Comparison of ENCODE assay signal across 34 mouse cellular contexts in genomic region chr14:103831007-103831406, GRCm38 (mm10). TPM values are rescaled to one million over a fixed set of nuclear protein-coding genes. Genes with fewer than 3 reads are reported as not detected.
DNase-seq lines count a peak whose midpoint lies in the region; ATAC-seq and TF ChIP-seq lines count a peak whose summit lies in the region.
"Had no signal": no experiment of that assay in that cellular context is flagged by ENCODE, and none has a peak within 500 bp of the region (broad histone marks: within the 10 kb centered on the region; RNA-seq: fewer than 3 reads in every experiment).

No protein-coding gene starts in this region.

- 76% methylated on average over 5 of the region's 5 CpGs for WGBS in limb, embryonic 12.5 days
- 88% methylated on average over 5 of the region's 5 CpGs for WGBS in limb, embryonic 10.5 days
- 61% methylated on average over 5 of the region's 5 CpGs for WGBS in small intestine, adult 2 months

- H3K4me1 ChIP-seq in limb, embryonic 12.5 days (replicated peaks) = no peaks in the 10 kb centered on the region
- peaks cover 6% of the 10 kb centered on the region for H3K4me1 ChIP-seq in limb, embryonic 10.5 days
- H3K4me1 ChIP-seq in small intestine, adult 2 months (ENCODE audit: control insufficient read depth, insufficient read depth, insufficient read length, low read length) = no peaks in the 10 kb centered on the region
- H3K4me1 ChIP-seq: embryonic facial prominence, embryonic 13.5 days; limb, embryonic 15.5 days; liver, embryonic 13.5 days had no signal

- H3K9ac ChIP-seq in limb, embryonic 12.5 days (replicated peaks) = no peak overlapping the region
- H3K9ac ChIP-seq: embryonic facial prominence, embryonic 13.5 days; hindbrain, embryonic 12.5 days; limb, embryonic 15.5 days; liver, embryonic 13.5 days had no signal

- no peaks in the 10 kb centered on the region for H3K36me3 ChIP-seq in limb, embryonic 12.5 days
- no peaks in the 10 kb centered on the region for H3K36me3 ChIP-seq in limb, embryonic 10.5 days
- H3K36me3 ChIP-seq in small intestine, adult 2 months (ENCODE audit: control insufficient read depth, insufficient read depth, low read length) = no peaks in the 10 kb centered on the region
- H3K36me3 ChIP-seq: embryonic facial prominence, embryonic 13.5 days; forebrain, embryonic 10.5 days; hindbrain, embryonic 12.5 days; limb, embryonic 15.5 days; liver, embryonic 13.5 days had no signal

- H3K9me3 ChIP-seq in limb, embryonic 12.5 days = no peaks in the 10 kb centered on the region
- H3K9me3 ChIP-seq in limb, embryonic 10.5 days (replicated peaks) = no peaks in the 10 kb centered on the region
- H3K9me3 ChIP-seq: embryonic facial prominence, embryonic 13.5 days; forebrain, embryonic 10.5 days; hindbrain, embryonic 12.5 days; limb, embryonic 15.5 days; liver, embryonic 13.5 days had no signal

- no peak for TF ChIP-seq CTCF in small intestine, adult 2 months (IDR thresholded peaks at IDR 0.05; ENCODE audit: extremely low read depth, insufficient read length, insufficient replicate concordance, low read depth, low read length)

- no peaks in the 10 kb centered on the region for H3K27me3 ChIP-seq in limb, embryonic 12.5 days
- no peaks in the 10 kb centered on the region for H3K27me3 ChIP-seq in limb, embryonic 10.5 days (ENCODE audit: low read depth, poor library complexity, severe bottlenecking)
- H3K27me3 ChIP-seq in small intestine, adult 2 months (ENCODE audit: control insufficient read depth, insufficient read depth, low read length) = no peaks in the 10 kb centered on the region
- H3K27me3 ChIP-seq: embryonic facial prominence, embryonic 13.5 days; hindbrain, embryonic 12.5 days; limb, embryonic 15.5 days; liver, embryonic 13.5 days had no signal

- no peak overlapping the region for H3K4me3 ChIP-seq in limb, embryonic 12.5 days (replicated peaks)
- no peak overlapping the region for H3K4me3 ChIP-seq in limb, embryonic 10.5 days
- H3K4me3 ChIP-seq in small intestine, adult 2 months (ENCODE audit: low read depth, low read length) = no peak overlapping the region
- H3K4me3 ChIP-seq: embryonic facial prominence, embryonic 13.5 days; forebrain, embryonic 10.5 days; gastrocnemius, adult 2 months; hindbrain, embryonic 12.5 days; limb, embryonic 15.5 days; liver, embryonic 13.5 days had no signal

- no peak for TF ChIP-seq POLR2A in small intestine, adult 2 months (IDR thresholded peaks at IDR 0.05; ENCODE audit: low read depth, low read length)

- peak; percentile 38; the same call in 1 of the 2 replicates for ATAC-seq in frontal cortex, adult (ENCODE audit: low TSS enrichment)
- 0 out of 2 replicates have a peak, but pooled peaks have one; percentile 31 for ATAC-seq in limb, embryonic 12.5 days (ENCODE audit: insufficient number of reproducible peaks, insufficient read depth, low FRiP score, low TSS enrichment, low read depth)
- no peak for ATAC-seq in megakaryocyte progenitor cell, adult 5-6 weeks (replicated peaks; ENCODE audit: poor library complexity)
- ATAC-seq: Patski had no signal

- H3K4me2 ChIP-seq in limb, embryonic 12.5 days = no peak overlapping the region
- H3K4me2 ChIP-seq: embryonic facial prominence, embryonic 13.5 days; heart, embryonic 11.5 days; hindbrain, embryonic 12.5 days; limb, embryonic 15.5 days; liver, embryonic 13.5 days had no signal

- H3K27ac ChIP-seq in limb, embryonic 12.5 days = no peak overlapping the region
- no peak overlapping the region for H3K27ac ChIP-seq in limb, embryonic 10.5 days
- H3K27ac ChIP-seq in small intestine, adult 2 months (ENCODE audit: insufficient read depth, low read depth, low read length) = 0 out of 2 replicates have a peak overlapping the region, but pooled peaks have one; percentile 11
- H3K27ac ChIP-seq: embryonic facial prominence, embryonic 13.5 days; forebrain, embryonic 10.5 days; gastrocnemius, adult 2 months; hindbrain, embryonic 12.5 days; limb, embryonic 15.5 days; liver, embryonic 13.5 days; macrophage had no signal

- no peak for DNase-seq in frontal cortex, postnatal 14 days (ENCODE audit: low spot score in 2 of 2)
- DNase-seq in limb, embryonic 10.5 days (ENCODE audit: low spot score) = no peak
- peak; percentile 8 for DNase-seq in brain, adult 2 months (ENCODE audit: low read depth, low spot score)
- DNase-seq: adrenal gland, postnatal 14 days; cerebellum, adult 11-12 months; cerebellum, adult 9-11 months; embryo, embryonic 11 days; gastrocnemius, adult 2 months; gastrocnemius, postnatal 36 days; heart, adult 18-20 months; heart, postnatal 36 days; kidney, adult 11 months; kidney, postnatal 14 days; liver, embryonic 13.5 days; lung, adult 18-20 months; midbrain, embryonic 14.5 days; right cerebral cortex, postnatal 25 days; spleen, adult 18-20 months; thymus, adult 18-20 months; thymus, postnatal 25 days had no signal

RNA-seq across cellular contexts. Expression of gene Ednrb, which starts 13.2 kb away (rescaled TPM):
- 10.5 and 12.5 TPM in 2 replicates for polyA plus RNA-seq in limb, embryonic 12.5 days (2016; fragmentation: Nextera tagmentation; extraction: Ambion mirVana)
- 2.6 and 4.0 TPM in 2 replicates for polyA plus RNA-seq in limb, embryonic 10.5 days (2016; fragmentation: Nextera tagmentation; extraction: Ambion mirVana)
- 1.9 and 5.1 TPM in 2 replicates for polyA plus RNA-seq in small intestine, adult 2 months (2012; rRNA removed)
- total RNA-seq in megakaryocyte progenitor cell, adult 5-6 weeks (2015) = 0.20 and 0.71 TPM in 2 replicates
- 0.30 TPM in 1 of 2 replicates, not detected in the other for total RNA-seq in megakaryocyte progenitor cell, adult 5-6 weeks (2017)
- total RNA-seq: MEL; monocyte, adult 5-6 weeks; neutrophil, adult 5-6 weeks had no signal
